9 mouse cellular contexts compared by ENCODE assay signal in the genomic region with DNA sequence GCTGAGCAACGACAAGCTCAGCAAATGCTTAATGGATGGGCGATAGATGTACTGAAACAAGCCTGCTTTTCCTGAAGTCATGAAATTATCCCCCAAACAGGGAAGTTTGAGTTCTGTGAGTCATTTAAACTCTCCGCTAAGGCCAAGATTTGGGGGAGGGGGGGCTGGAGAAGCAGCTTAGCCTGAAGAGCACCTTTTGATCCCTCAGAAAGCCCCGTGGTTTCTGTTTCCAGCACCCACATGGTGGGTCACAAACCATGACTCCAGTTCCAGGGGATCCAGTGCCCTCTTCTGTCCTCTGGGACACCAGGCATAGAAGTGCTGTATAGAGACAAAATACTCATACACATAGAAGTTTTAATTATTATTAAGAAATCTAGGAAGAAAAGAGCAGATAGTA. TPM values are rescaled to one million over a fixed set of nuclear protein-coding genes. Genes with fewer than 3 reads are reported as not detected.
DNase-seq lines count a peak whose midpoint lies in the region; ATAC-seq and TF ChIP-seq lines count a peak whose summit lies in the region.
"Had no signal": no experiment of that assay in that cellular context is flagged by ENCODE, and none has a peak within 500 bp of the region (broad histone marks: within the 10 kb centered on the region; RNA-seq: fewer than 3 reads in every experiment).

No protein-coding gene starts in this region.

- WGBS in intestine, embryonic 15.5 days, result 44% methylated on average over 4 of the region's 4 CpGs
- 78% methylated on average over 4 of the region's 4 CpGs for WGBS in cerebellum, adult 2 months

- peak; percentile 41 for ATAC-seq in intestine, embryonic 15.5 days

- H3K9ac ChIP-seq in intestine, embryonic 15.5 days, result no peak overlapping the region
- H3K9ac ChIP-seq: neural tube, embryonic 12.5 days had no signal

- H3K4me1 ChIP-seq in intestine, embryonic 15.5 days (replicated peaks), result peaks cover 9% of the 10 kb centered on the region; the same call in 1 of the 2 replicates
- H3K4me1 ChIP-seq in cerebellum, adult 2 months (ENCODE audit: control insufficient read depth, insufficient read depth, low read length), result no peaks in the 10 kb centered on the region
- H3K4me1 ChIP-seq: neural tube, embryonic 12.5 days had no signal

- peak overlapping the region; percentile 44; the same call in 1 of the 2 replicates for H3K4me2 ChIP-seq in intestine, embryonic 15.5 days (replicated peaks)

- no peaks in the 10 kb centered on the region for H3K27me3 ChIP-seq in intestine, embryonic 15.5 days (replicated peaks)
- no peaks in the 10 kb centered on the region for H3K27me3 ChIP-seq in cerebellum, adult 2 months (ENCODE audit: control insufficient read depth, insufficient read depth, low read length)
- H3K27me3 ChIP-seq: neural tube, embryonic 12.5 days had no signal

- intact Hi-C loops in left cerebral cortex, postnatal 36 days (cut with DNase I), result loop anchor here (5.0 kb wide), 1 partner anchor 137 kb away; no protein-coding TSS in a partner anchor

- no peak for TF ChIP-seq POLR2A in cerebellum, adult 2 months (IDR thresholded peaks at IDR 0.05; ENCODE audit: borderline replicate concordance, insufficient read depth, low read length)

- no peaks in the 10 kb centered on the region for H3K9me3 ChIP-seq in intestine, embryonic 15.5 days
- H3K9me3 ChIP-seq: neural tube, embryonic 12.5 days had no signal

- peak overlapping the region; percentile 92 for H3K27ac ChIP-seq in intestine, embryonic 15.5 days
- no peak overlapping the region for H3K27ac ChIP-seq in cerebellum, adult 2 months (ENCODE audit: insufficient read depth, low read length)
- H3K27ac ChIP-seq: neural tube, embryonic 12.5 days had no signal

- H3K36me3 ChIP-seq in intestine, embryonic 15.5 days, result no peaks in the 10 kb centered on the region
- H3K36me3 ChIP-seq: neural tube, embryonic 12.5 days had no signal

- no peak overlapping the region for H3K4me3 ChIP-seq in intestine, embryonic 15.5 days (replicated peaks)
- H3K4me3 ChIP-seq in cerebellum, adult 2 months (replicated peaks; ENCODE audit: insufficient read depth, low read depth, low read length), result no peak overlapping the region
- H3K4me3 ChIP-seq: neural tube, embryonic 12.5 days had no signal

- TF ChIP-seq CTCF in cerebellum, adult 2 months (IDR thresholded peaks at IDR 0.05; ENCODE audit: borderline replicate concordance, insufficient read depth, low read depth, low read length), result no peak

- peak; percentile 14 for DNase-seq in gastrocnemius, adult 18-20 months (ENCODE audit: low spot score)
- no peak for DNase-seq in gastrocnemius, adult 8-10 months (ENCODE audit: low spot score in 2 of 2)
- peak; percentile 37 to 42 for DNase-seq in urinary bladder, adult 18-20 months (ENCODE audit: low spot score in 2 of 2)
- no peak for DNase-seq in urinary bladder, adult 2 months (ENCODE audit: low spot score)
- no peak for DNase-seq in B cell, adult 2 months
- no peak for DNase-seq in left cerebral cortex, postnatal 36 days (ENCODE audit: low spot score in 2 of 2)
- no peak for DNase-seq in cerebellum, adult 2 months

RNA-seq across cellular contexts. Expression of a gene that starts 27.5 kb away (rescaled TPM):
- 1 to 10 TPM; 4.4 to 4.8 TPM for total RNA-seq in gastrocnemius, adult 18-20 months (2021)
- 1 to 10 TPM; 5.0 to 6.5 (median 5.7) TPM for total RNA-seq in gastrocnemius, adult 8-10 months (2022)
- polyA plus RNA-seq in urinary bladder, adult 2 months (2012; rRNA removed), result 2.5 TPM in 2 replicates
- polyA plus RNA-seq in intestine, embryonic 15.5 days (2015; fragmentation: Nextera tagmentation; extraction: Ambion mirVana), result 1.8 TPM in 2 replicates
- 1 to 10 TPM; 3.0 to 4.2 TPM for total RNA-seq in left cerebral cortex, postnatal 36 days (2021)
- polyA plus RNA-seq in cerebellum, adult 2 months (2012; rRNA removed), result 0.92 and 1.0 TPM in 2 replicates

RNA-seq across cellular contexts. Expression of a gene that starts 34.2 kb away (rescaled TPM):
- 10 to 100 TPM; 28.5 to 42.2 TPM for total RNA-seq in gastrocnemius, adult 18-20 months (2021)
- 10 to 100 TPM; 31.0 to 48.5 (median 41.2) TPM for total RNA-seq in gastrocnemius, adult 8-10 months (2022)
- polyA plus RNA-seq in urinary bladder, adult 2 months (2012; rRNA removed), result 14.0 and 20.8 TPM in 2 replicates
- polyA plus RNA-seq in intestine, embryonic 15.5 days (2015; fragmentation: Nextera tagmentation; extraction: Ambion mirVana), result 19.6 and 20.8 TPM in 2 replicates
- 1 to 10 TPM; 4.7 to 9.3 TPM for total RNA-seq in left cerebral cortex, postnatal 36 days (2021)
- 2.6 and 2.8 TPM in 2 replicates for polyA plus RNA-seq in cerebellum, adult 2 months (2012; rRNA removed)

Comparison
In these comparisons a context has a peak if more than half of its experiments do, and no peak if none do; other contexts are left out.
1. DNase-seq: peak in gastrocnemius, adult 18-20 months (single experiment) and urinary bladder, adult 18-20 months (2 of 2); none in gastrocnemius, adult 8-10 months (0 of 2), urinary bladder, adult 2 months (single experiment), B cell, adult 2 months (0 of 2), left cerebral cortex, postnatal 36 days (0 of 2) and cerebellum, adult 2 months (0 of 2).